Mouse (Mus musculus): ENCODE data around the gene Hfm1.

The Hfm1 gene

GRCm38 (mm10) chr5:106925488-106926368 is at the start of gene Hfm1:
Gene Hfm1, minus strand, starts transcription at chr5:106926321.
- peak; percentile 8 for DNase-seq (ENCODE audit: low spot score)

- no peak for DNase-seq (ENCODE audit: low spot score)
Measured at GRCm38 (mm10) chr5:106973883-106974282, 47.8 kb upstream of the Hfm1 start.

GRCm38 (mm10) chr5:106967578-106967977 is 41.5 kb upstream of the Hfm1 start:
- DNase-seq (ENCODE audit: low spot score): no peak

- no peak for DNase-seq (ENCODE audit: low spot score)
Measured at GRCm38 (mm10) chr5:106966443-106966842, 40.3 kb upstream of the Hfm1 start.

GRCm38 (mm10) chr5:106964513-106965014 is 38.4 kb upstream of the Hfm1 start:
- DNase-seq (ENCODE audit: low spot score): no peak

GRCm38 (mm10) chr5:106963584-106964512 is 37.7 kb upstream of the Hfm1 start, which contains the start of gene Cdc7:
Gene Cdc7, plus strand, starts transcription at chr5:106964322.
- DNase-seq (ENCODE audit: low spot score): peak; percentile 72

- DNase-seq (ENCODE audit: low spot score): no peak
Measured at GRCm38 (mm10) chr5:106960451-106960850, 34.3 kb upstream of the Hfm1 start.

- DNase-seq (ENCODE audit: low spot score): no peak
Measured at GRCm38 (mm10) chr5:106959031-106959430, 32.9 kb upstream of the Hfm1 start.

- DNase-seq (ENCODE audit: low spot score): no peak
Measured at GRCm38 (mm10) chr5:106956467-106956866, 30.3 kb upstream of the Hfm1 start.

- DNase-seq (ENCODE audit: low spot score): no peak
Measured at GRCm38 (mm10) chr5:106948683-106949082, 22.6 kb upstream of the Hfm1 start.

- no peak for DNase-seq (ENCODE audit: low spot score)
Measured at GRCm38 (mm10) chr5:106946342-106946741, 20.2 kb upstream of the Hfm1 start.

GRCm38 (mm10) chr5:106927996-106928395 is 1.9 kb upstream of the Hfm1 start:
- DNase-seq (ENCODE audit: low spot score): no peak

GRCm38 (mm10) chr5:106926369-106926686 is 207 bp upstream of the Hfm1 start:
- peak; percentile 12 for DNase-seq (ENCODE audit: low spot score)

GRCm38 (mm10) chr5:106919315-106919714 is 6.8 kb downstream of the Hfm1 start:
- no peak for DNase-seq (ENCODE audit: low spot score)

- DNase-seq (ENCODE audit: low spot score): no peak
Measured at GRCm38 (mm10) chr5:106896879-106897278, 29.2 kb downstream of the Hfm1 start.

- no peak for DNase-seq (ENCODE audit: low spot score)
Measured at GRCm38 (mm10) chr5:106891773-106892172, 34.3 kb downstream of the Hfm1 start.

GRCm38 (mm10) chr5:106887303-106888071 is 38.6 kb downstream of the Hfm1 start:
- DNase-seq (ENCODE audit: low spot score): no peak

GRCm38 (mm10) chr5:106885517-106885916 is 40.6 kb downstream of the Hfm1 start:
- no peak for DNase-seq (ENCODE audit: low spot score)

GRCm38 (mm10) chr5:106876438-106876837 is 49.7 kb downstream of the Hfm1 start:
- DNase-seq (ENCODE audit: low spot score): no peak

GRCm38 (mm10) chr5:106860415-106860814 is 65.7 kb downstream of the Hfm1 start:
- DNase-seq (ENCODE audit: low spot score): peak; percentile 29

GRCm38 (mm10) chr5:106853284-106853683 is 72.8 kb downstream of the Hfm1 start:
- DNase-seq (ENCODE audit: low spot score): no peak

GRCm38 (mm10) chr5:106847045-106847444 is 79.1 kb downstream of the Hfm1 start:
- DNase-seq (ENCODE audit: low spot score): no peak
